Mouse (Mus musculus) G1E (cell line): ENCODE data around the gene Hunk.

ENCODE experiments used
- CTCF ChIP-seq: IDR thresholded peaks from 2 replicates; pipeline ENCODE4 v1.5.1; 2012; ENCODE audit warnings: low read depth, low read length, inconsistent platforms, mixed read lengths
- POLR2AphosphoS5 ChIP-seq: IDR thresholded peaks from 2 replicates; pipeline ENCODE4 v1.6.1; 2012; ENCODE audit warnings: low read depth, low read length, inconsistent platforms; ENCODE audit not compliant: insufficient replicate concordance

GRCm38 (mm10) chr16:90505252-90505651, 119.4 kb downstream of the Hunk start:
- no peak for TF ChIP-seq CTCF
- TF ChIP-seq POLR2AphosphoS5, result no peak
